Mouse (Mus musculus) stomach, postnatal 0 days (tissue): ENCODE data around the gene Csrp3.

Experiments
- CTCF ChIP-seq: IDR thresholded peaks from 2 replicates; pipeline ENCODE4 v1.5.1; 2016; ENCODE audit warnings: antibody characterized with exemption, low read depth, mild to moderate bottlenecking, moderate library complexity
- EP300 ChIP-seq: optimal IDR thresholded peaks from 2 replicates; pipeline ENCODE3; 2016; ENCODE audit warnings: antibody characterized with exemption

GRCm38 (mm10) chr7:48888751-48889150, 40.9 kb upstream of the Csrp3 start:
- TF ChIP-seq EP300 (no peak), CTCF (no peak)
